Mouse (Mus musculus): ENCODE measurements around the gene Lmod3. TPM values are rescaled to one million over a fixed set of nuclear protein-coding genes. Genes with fewer than 3 reads are reported as not detected.
"Not testable (repeated sequence)": the region's sequence is repeated elsewhere in the genome, so short reads cannot be mapped to it uniquely, and the experiment has no call there.

Gene Lmod3
- polyA plus RNA-seq, 1 experiment from 2014 or later = not detected

- 62% methylated on average over 2 of the region's 2 CpGs for WGBS
- H3K27ac ChIP-seq (replicated peaks) = no peak overlapping the region
These were observed 19.8 kb upstream of the Lmod3 start for GRCm38 (mm10) chr6:97272349-97272748.

GRCm38 (mm10) chr6:97269596-97269995 lies 17.0 kb upstream of the Lmod3 start:
- 86% methylated on average over 11 of the region's 11 CpGs for WGBS
- no peaks in the 10 kb centered on the region for H3K4me1 ChIP-seq
- peaks cover 6% of the 10 kb centered on the region; the same call in 1 of the 2 replicates for H3K27me3 ChIP-seq (ENCODE audit: low read depth, poor library complexity, severe bottlenecking)
- H3K27ac ChIP-seq (replicated peaks) = no peak overlapping the region
- H3K36me3 ChIP-seq = no peaks in the 10 kb centered on the region
- no peak for DNase-seq (ENCODE audit: low spot score)
- H3K4me3 ChIP-seq = no peak overlapping the region
- H3K9me3 ChIP-seq (replicated peaks) = no peaks in the 10 kb centered on the region

More at GRCm38 (mm10) chr6:97272349-97272748, 19.8 kb upstream of the Lmod3 start:
- H3K4me1 ChIP-seq = peaks cover 13% of the 10 kb centered on the region
- DNase-seq (ENCODE audit: low spot score) = no peak
- H3K36me3 ChIP-seq = no peaks in the 10 kb centered on the region
- peaks cover 26% of the 10 kb centered on the region for H3K27me3 ChIP-seq (ENCODE audit: low read depth, poor library complexity, severe bottlenecking)
- H3K4me3 ChIP-seq = no peak overlapping the region
- H3K9me3 ChIP-seq (replicated peaks) = no peaks in the 10 kb centered on the region

GRCm38 (mm10) chr6:97267132-97267531 lies 14.6 kb upstream of the Lmod3 start:
- Histone ChIP-seq H3K9me3 (replicated peaks) (no peaks in the 10 kb centered on the region), H3K4me3 (no peak overlapping the region), H3K36me3 (no peaks in the 10 kb centered on the region), H3K4me1 (no peaks in the 10 kb centered on the region), H3K27ac (replicated peaks) (no peak overlapping the region), H3K27me3 (ENCODE audit: low read depth, poor library complexity, severe bottlenecking) (no peaks in the 10 kb centered on the region)
- no peak for DNase-seq (ENCODE audit: low spot score)
- 95% methylated on average over 2 of the region's 2 CpGs for WGBS

- Histone ChIP-seq H3K9me3 (replicated peaks) (no peaks in the 10 kb centered on the region), H3K36me3 (no peaks in the 10 kb centered on the region), H3K27me3 (ENCODE audit: low read depth, poor library complexity, severe bottlenecking) (no peaks in the 10 kb centered on the region), H3K27ac (replicated peaks) (no peak overlapping the region), H3K4me3 (no peak overlapping the region), H3K4me1 (no peaks in the 10 kb centered on the region)
- DNase-seq (ENCODE audit: low spot score) = no peak
- WGBS = 87% methylated on average over 4 of the region's 4 CpGs
These were observed 14.1 kb upstream of the Lmod3 start for GRCm38 (mm10) chr6:97266661-97267060.

GRCm38 (mm10) chr6:97265705-97266104 lies 13.1 kb upstream of the Lmod3 start:
- no peaks in the 10 kb centered on the region for H3K9me3 ChIP-seq (replicated peaks)
- DNase-seq (ENCODE audit: low spot score) = no peak
- no peaks in the 10 kb centered on the region for H3K4me1 ChIP-seq
- no peak overlapping the region for H3K4me3 ChIP-seq
- no peak overlapping the region for H3K27ac ChIP-seq (replicated peaks)
- H3K27me3 ChIP-seq (ENCODE audit: low read depth, poor library complexity, severe bottlenecking) = no peaks in the 10 kb centered on the region
- 84% methylated on average over 3 of the region's 3 CpGs for whole genome bisulfite sequencing
- H3K36me3 ChIP-seq = no peaks in the 10 kb centered on the region

- Histone ChIP-seq H3K9me3 (replicated peaks) (no peaks in the 10 kb centered on the region), H3K27me3 (ENCODE audit: low read depth, poor library complexity, severe bottlenecking) (no peaks in the 10 kb centered on the region), H3K4me1 (no peaks in the 10 kb centered on the region), H3K4me3 (no peak overlapping the region), H3K27ac (replicated peaks) (no peak overlapping the region), H3K36me3 (no peaks in the 10 kb centered on the region)
- 83% methylated on average over 8 of the region's 8 CpGs for WGBS
- DNase-seq (ENCODE audit: low spot score) = no peak
These were observed 12.7 kb upstream of the Lmod3 start for GRCm38 (mm10) chr6:97265240-97265639.

GRCm38 (mm10) chr6:97263750-97264149 lies 11.2 kb upstream of the Lmod3 start:
- not testable (repeated sequence) for H3K4me3 ChIP-seq; H3K27ac ChIP-seq (replicated peaks); DNase-seq (ENCODE audit: low spot score); H3K4me1 ChIP-seq; H3K36me3 ChIP-seq; H3K9me3 ChIP-seq (replicated peaks); H3K27me3 ChIP-seq (ENCODE audit: low read depth, poor library complexity, severe bottlenecking)

- no peak for DNase-seq (ENCODE audit: low spot score)
- Histone ChIP-seq H3K36me3 (no peaks in the 10 kb centered on the region), H3K4me3 (no peak overlapping the region), H3K27ac (replicated peaks) (no peak overlapping the region), H3K4me1 (no peaks in the 10 kb centered on the region), H3K9me3 (replicated peaks) (no peaks in the 10 kb centered on the region), H3K27me3 (ENCODE audit: low read depth, poor library complexity, severe bottlenecking) (no peaks in the 10 kb centered on the region)
- WGBS = 79% methylated on average over 4 of the region's 4 CpGs
These were observed 9.7 kb upstream of the Lmod3 start for GRCm38 (mm10) chr6:97262229-97262628.

- not testable (repeated sequence) for H3K36me3 ChIP-seq; H3K4me3 ChIP-seq; DNase-seq (ENCODE audit: low spot score); H3K27me3 ChIP-seq (ENCODE audit: low read depth, poor library complexity, severe bottlenecking); H3K27ac ChIP-seq (replicated peaks); H3K4me1 ChIP-seq; H3K9me3 ChIP-seq (replicated peaks)
- 89% methylated on average over 2 of the region's 2 CpGs for WGBS
These were observed 7.4 kb upstream of the Lmod3 start for GRCm38 (mm10) chr6:97259926-97260325.

GRCm38 (mm10) chr6:97258489-97258888 lies 5.9 kb upstream of the Lmod3 start:
- Histone ChIP-seq H3K36me3 (no peaks in the 10 kb centered on the region), H3K27me3 (ENCODE audit: low read depth, poor library complexity, severe bottlenecking) (no peaks in the 10 kb centered on the region), H3K9me3 (replicated peaks) (no peaks in the 10 kb centered on the region), H3K4me3 (no peak overlapping the region), H3K27ac (replicated peaks) (no peak overlapping the region), H3K4me1 (no peaks in the 10 kb centered on the region)
- 93% methylated on average over 1 of the region's 1 CpGs for WGBS
- no peak for DNase-seq (ENCODE audit: low spot score)

- Histone ChIP-seq H3K36me3 (no peaks in the 10 kb centered on the region), H3K4me3 (no peak overlapping the region), H3K27ac (replicated peaks) (no peak overlapping the region), H3K4me1 (no peaks in the 10 kb centered on the region), H3K9me3 (replicated peaks) (no peaks in the 10 kb centered on the region), H3K27me3 (ENCODE audit: low read depth, poor library complexity, severe bottlenecking) (no peaks in the 10 kb centered on the region)
- no peak for DNase-seq (ENCODE audit: low spot score)
- 83% methylated on average over 5 of the region's 5 CpGs for WGBS
These were observed 473 bp downstream of the Lmod3 start for GRCm38 (mm10) chr6:97252086-97252485.

- Histone ChIP-seq H3K4me1 (no peaks in the 10 kb centered on the region), H3K27ac (replicated peaks) (no peak overlapping the region), H3K27me3 (ENCODE audit: low read depth, poor library complexity, severe bottlenecking) (no peaks in the 10 kb centered on the region), H3K9me3 (replicated peaks) (no peaks in the 10 kb centered on the region), H3K36me3 (no peaks in the 10 kb centered on the region), H3K4me3 (no peak overlapping the region)
- DNase-seq (ENCODE audit: low spot score) = peak; percentile 34
- 51% methylated on average over 6 of the region's 6 CpGs for WGBS
These were observed 1.6 kb downstream of the Lmod3 start for GRCm38 (mm10) chr6:97250966-97251365.

GRCm38 (mm10) chr6:97245200-97245599 lies 7.4 kb downstream of the Lmod3 start:
- no peak for DNase-seq (ENCODE audit: low spot score)
- Histone ChIP-seq H3K27ac (replicated peaks) (no peak overlapping the region), H3K4me3 (no peak overlapping the region), H3K9me3 (replicated peaks) (no peaks in the 10 kb centered on the region), H3K27me3 (ENCODE audit: low read depth, poor library complexity, severe bottlenecking) (no peaks in the 10 kb centered on the region), H3K36me3 (no peaks in the 10 kb centered on the region), H3K4me1 (no peaks in the 10 kb centered on the region)

- no peak for DNase-seq (ENCODE audit: low spot score)
- no peaks in the 10 kb centered on the region for H3K27me3 ChIP-seq (ENCODE audit: low read depth, poor library complexity, severe bottlenecking)
- H3K4me1 ChIP-seq = no peaks in the 10 kb centered on the region
- H3K4me3 ChIP-seq = no peak overlapping the region
- H3K36me3 ChIP-seq = no peaks in the 10 kb centered on the region
- H3K27ac ChIP-seq (replicated peaks) = no peak overlapping the region
- H3K9me3 ChIP-seq (replicated peaks) = peaks cover 3% of the 10 kb centered on the region; the same call in 1 of the 2 replicates
- WGBS = 94% methylated on average over 4 of the region's 4 CpGs
These were observed 10.0 kb downstream of the Lmod3 start for GRCm38 (mm10) chr6:97242522-97242921.
